Mouse (Mus musculus): ENCODE results near the gene Cd274.

DNA sequence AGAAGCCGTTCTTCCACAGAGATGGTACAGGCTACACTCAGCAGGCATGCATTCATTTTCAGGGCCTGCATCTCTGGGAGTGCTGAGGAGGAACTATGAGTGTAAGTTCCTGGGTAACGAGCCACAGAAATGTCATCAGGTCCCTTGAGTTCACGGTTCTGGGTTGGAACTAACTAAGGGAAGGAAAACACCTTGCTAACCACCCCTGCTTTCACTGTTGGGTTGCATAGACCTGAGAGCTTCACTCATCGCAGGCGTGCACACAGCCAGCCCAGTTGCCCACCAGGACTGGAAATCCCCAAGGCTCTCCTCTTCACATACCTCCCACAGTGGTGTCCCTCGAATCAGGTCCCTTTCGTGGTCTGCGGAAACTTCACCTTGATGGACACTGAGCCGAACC, 7.7 kb downstream of the Cd274 start:
- TF ChIP-seq POLR2A (IDR thresholded peaks at IDR 0.05; ENCODE audit: insufficient read depth, low read depth, low read length) (no peak), CTCF (IDR thresholded peaks at IDR 0.05; ENCODE audit: insufficient read depth, low read depth, low read length) (no peak)
